Mouse (Mus musculus): Measurements from ENCODE around the gene Clec2g. TPM values are rescaled to one million over a fixed set of nuclear protein-coding genes. Genes with fewer than 3 reads are reported as not detected.
"Not testable (repeated sequence)": the region's sequence is repeated elsewhere in the genome, so short reads cannot be mapped to it uniquely, and the experiment has no call there.

Gene Clec2g
- total RNA-seq (2012; rRNA removed), result 0.22 TPM in 1 of 2 replicates, not detected in the other

DNA sequence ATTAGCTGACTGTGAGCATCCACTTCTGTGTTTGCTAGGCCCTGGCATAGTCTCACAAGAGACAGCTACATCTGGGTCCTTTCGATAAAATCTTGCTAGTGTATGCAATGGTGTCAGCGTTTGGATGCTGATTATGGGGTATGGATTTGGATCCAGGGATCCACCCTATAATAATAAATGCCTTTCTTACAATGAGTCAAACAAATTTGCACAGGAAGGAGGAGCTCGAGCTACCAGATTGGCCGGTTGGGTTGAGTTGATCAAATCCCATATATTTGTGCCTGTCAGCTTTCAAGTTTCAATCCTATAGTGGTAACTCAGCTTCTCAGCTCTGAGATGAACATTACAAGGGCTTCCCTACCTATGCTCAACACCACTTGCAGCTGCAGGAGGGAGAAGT lies at the start of gene Clec2g:
Gene Clec2g (plus strand): TSS at position 301 of the 400 bp plus-strand sequence.
- H3K4me3 ChIP-seq (ENCODE audit: insufficient read depth in 1 of 2, low read depth in 1 of 2, low read length in 2 of 2, poor library complexity in 1 of 2, severe bottlenecking in 1 of 2); DNase-seq (ENCODE audit: low read depth, low spot score); H3K36me3 ChIP-seq (ENCODE audit: control insufficient read depth, insufficient read depth, low read length, poor library complexity, severe bottlenecking); in situ Hi-C loops (cut with MboI; ENCODE audit: low sequenced_read_pairs in 2 of 2, unreplicated experiment in 2 of 2); H3K4me1 ChIP-seq (ENCODE audit: control insufficient read depth in 2 of 2, insufficient read depth in 2 of 2, low read length in 2 of 2, poor library complexity in 1 of 2); H3K9ac ChIP-seq (ENCODE audit: insufficient read depth, low read depth, low read length, poor library complexity, severe bottlenecking); H3K9me3 ChIP-seq (ENCODE audit: control insufficient read depth, insufficient read depth, low read depth, low read length); H3K27ac ChIP-seq (ENCODE audit: insufficient read depth, low read depth, low read length, poor library complexity, severe bottlenecking): not testable (repeated sequence)

DNA sequence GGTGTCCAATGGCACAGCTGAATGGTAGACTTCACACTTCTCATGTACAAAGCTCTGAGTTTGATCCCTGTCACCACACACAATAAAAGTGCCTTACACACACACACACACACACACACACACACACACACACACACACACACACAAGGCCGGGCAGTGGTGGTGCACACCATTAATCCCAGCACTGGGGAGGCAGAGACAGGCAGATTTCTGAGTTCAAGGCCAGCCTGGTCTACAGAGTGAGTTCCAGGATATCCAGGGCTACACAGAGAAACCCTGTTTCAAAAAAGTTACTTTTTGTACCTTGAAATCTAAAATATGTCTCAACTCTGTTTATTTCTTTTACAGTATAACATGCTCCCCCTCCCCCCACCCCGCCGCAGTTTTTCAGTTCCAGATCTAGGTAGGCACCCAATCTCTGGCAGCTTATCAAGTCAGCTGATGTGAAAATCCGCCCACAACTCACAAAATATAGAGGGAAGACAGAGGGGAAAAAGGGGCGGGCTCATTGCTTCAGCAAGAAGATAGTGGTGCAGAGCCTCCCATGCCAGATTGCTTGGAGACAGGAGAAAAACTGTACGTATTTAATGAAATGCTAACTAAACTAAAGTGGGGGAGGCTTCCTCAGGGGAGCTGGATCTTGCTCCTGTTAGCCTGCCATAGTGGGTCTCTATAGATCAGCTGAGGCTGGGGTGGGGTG lies 46.9 kb upstream of the Clec2g start, which contains the start of gene Clec2i:
Gene Clec2i (plus strand): TSS at position 498 of the 700 bp plus-strand sequence.
- H3K36me3 ChIP-seq (ENCODE audit: control insufficient read depth, insufficient read depth, low read length, poor library complexity, severe bottlenecking); in situ Hi-C loops (cut with MboI; ENCODE audit: low sequenced_read_pairs in 2 of 2, unreplicated experiment in 2 of 2); H3K4me3 ChIP-seq (ENCODE audit: insufficient read depth in 1 of 2, low read depth in 1 of 2, low read length in 2 of 2, poor library complexity in 1 of 2, severe bottlenecking in 1 of 2); H3K4me1 ChIP-seq (ENCODE audit: control insufficient read depth in 2 of 2, insufficient read depth in 2 of 2, low read length in 2 of 2, poor library complexity in 1 of 2); DNase-seq (ENCODE audit: low read depth, low spot score); H3K9ac ChIP-seq (ENCODE audit: insufficient read depth, low read depth, low read length, poor library complexity, severe bottlenecking); H3K27ac ChIP-seq (ENCODE audit: insufficient read depth, low read depth, low read length, poor library complexity, severe bottlenecking); H3K9me3 ChIP-seq (ENCODE audit: control insufficient read depth, insufficient read depth, low read depth, low read length): not testable (repeated sequence)

- Histone ChIP-seq H3K4me1 (ENCODE audit: control insufficient read depth in 2 of 2, insufficient read depth in 2 of 2, low read length in 2 of 2, poor library complexity in 1 of 2) (no peaks in the 10 kb centered on the region), H3K9ac (ENCODE audit: insufficient read depth, low read depth, low read length, poor library complexity, severe bottlenecking) (no peak overlapping the region), H3K4me3 (ENCODE audit: insufficient read depth in 1 of 2, low read depth in 1 of 2, low read length in 2 of 2, poor library complexity in 1 of 2, severe bottlenecking in 1 of 2) (no peak overlapping the region), H3K27ac (ENCODE audit: insufficient read depth, low read depth, low read length, poor library complexity, severe bottlenecking) (no peak overlapping the region), H3K36me3 (ENCODE audit: control insufficient read depth, insufficient read depth, low read length, poor library complexity, severe bottlenecking) (no peaks in the 10 kb centered on the region), H3K9me3 (ENCODE audit: control insufficient read depth, insufficient read depth, low read depth, low read length) (no peaks in the 10 kb centered on the region)
- no peak for TF ChIP-seq MAFK (IDR thresholded peaks at IDR 0.05; ENCODE audit: insufficient read depth, low read depth, low read length)
- TF ChIP-seq HCFC1 (IDR thresholded peaks at IDR 0.05; ENCODE audit: borderline replicate concordance, insufficient read depth, low read length), result no peak
- no peak for TF ChIP-seq CHD2 (IDR thresholded peaks at IDR 0.05; ENCODE audit: low read depth, low read length)
- DNase-seq (ENCODE audit: low read depth, low spot score), result no peak
- in situ Hi-C loops (cut with MboI; ENCODE audit: low sequenced_read_pairs in 2 of 2, unreplicated experiment in 2 of 2), result no loop called here
These were observed 45.3 kb upstream of the Clec2g start for GRCm38 (mm10) chr6:128888834-128889233.

DNA sequence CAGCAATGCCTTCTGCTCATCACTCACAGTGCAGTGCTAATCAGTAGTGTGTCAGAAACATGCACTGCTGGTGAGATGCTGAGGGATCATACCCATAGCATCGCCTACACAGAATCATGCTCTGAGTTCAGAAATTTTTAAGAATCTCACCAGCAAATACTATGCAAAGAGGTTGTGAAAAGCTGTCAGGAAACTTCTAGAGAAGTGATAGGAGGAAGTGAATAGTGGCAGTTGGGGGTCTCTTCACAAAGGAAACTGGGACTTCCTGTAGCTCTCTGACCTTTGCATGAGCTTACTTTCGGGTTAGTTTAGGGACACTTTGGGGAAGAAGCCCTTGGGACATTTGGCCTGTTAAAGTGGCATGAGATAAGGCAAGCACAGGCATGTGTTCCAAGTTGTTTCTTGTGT lies 43.2 kb upstream of the Clec2g start, which contains the start of gene BC035044:
Gene BC035044 (minus strand): TSS at position 179 of the 408 bp plus-strand sequence.
- H3K9ac ChIP-seq (ENCODE audit: insufficient read depth, low read depth, low read length, poor library complexity, severe bottlenecking), result no peak within 1 kb of the TSS
- in situ Hi-C loops (cut with MboI; ENCODE audit: low sequenced_read_pairs in 2 of 2, unreplicated experiment in 2 of 2), result no loop called here
- no peaks in the 10 kb centered on the region for H3K36me3 ChIP-seq (ENCODE audit: control insufficient read depth, insufficient read depth, low read length, poor library complexity, severe bottlenecking)
- no peak within 1 kb of the TSS for H3K27ac ChIP-seq (ENCODE audit: insufficient read depth, low read depth, low read length, poor library complexity, severe bottlenecking)
- H3K9me3 ChIP-seq (ENCODE audit: control insufficient read depth, insufficient read depth, low read depth, low read length), result no peaks in the 10 kb centered on the region
- no peak for DNase-seq (ENCODE audit: low read depth, low spot score)
- no peak for TF ChIP-seq HCFC1 (IDR thresholded peaks at IDR 0.05; ENCODE audit: borderline replicate concordance, insufficient read depth, low read length)
- TF ChIP-seq CHD2 (IDR thresholded peaks at IDR 0.05; ENCODE audit: low read depth, low read length), result no peak
- TF ChIP-seq ZNF384 (IDR thresholded peaks at IDR 0.05; ENCODE audit: low read depth, low read length), result no peak
- no peak for TF ChIP-seq MAFK (IDR thresholded peaks at IDR 0.05; ENCODE audit: insufficient read depth, low read depth, low read length)
- TF ChIP-seq ZC3H11A (IDR thresholded peaks at IDR 0.05; ENCODE audit: borderline replicate concordance, low read depth, low read length), result no peak
- no peak within 1 kb of the TSS for H3K4me3 ChIP-seq (ENCODE audit: insufficient read depth in 1 of 2, low read depth in 1 of 2, low read length in 2 of 2, poor library complexity in 1 of 2, severe bottlenecking in 1 of 2)
- no peaks in the 10 kb centered on the region for H3K4me1 ChIP-seq (ENCODE audit: control insufficient read depth in 2 of 2, insufficient read depth in 2 of 2, low read length in 2 of 2, poor library complexity in 1 of 2)

DNA sequence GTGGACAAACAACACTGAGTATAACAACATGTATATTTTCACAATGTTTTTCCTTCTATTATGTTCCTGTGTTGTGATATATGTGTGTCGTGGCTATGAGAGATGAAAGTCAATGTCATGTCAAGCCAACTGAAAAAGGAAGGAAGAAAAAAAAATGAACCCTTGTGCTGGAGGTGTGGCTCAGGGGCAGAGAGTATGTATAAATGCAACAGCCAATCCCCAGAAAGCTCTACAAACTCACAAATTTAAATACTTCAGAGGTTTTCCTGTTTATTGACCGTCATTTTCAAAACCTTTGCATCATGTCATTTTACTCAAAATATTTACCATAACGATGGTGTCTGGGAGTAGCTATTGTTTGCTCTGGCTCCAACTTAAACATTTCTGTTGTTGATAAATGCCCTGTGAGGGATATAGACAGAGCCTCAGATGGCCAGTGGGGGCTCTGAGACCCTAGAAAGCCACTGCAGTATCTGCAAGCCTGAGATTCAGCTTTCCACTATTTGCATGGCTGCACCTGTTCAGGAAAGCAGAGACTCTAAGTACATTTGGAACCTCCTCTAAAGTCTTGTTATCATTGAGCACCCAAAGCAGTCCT lies 38.7 kb upstream of the Clec2g start:
- Histone ChIP-seq H3K4me3 (ENCODE audit: insufficient read depth in 1 of 2, low read depth in 1 of 2, low read length in 2 of 2, poor library complexity in 1 of 2, severe bottlenecking in 1 of 2) (no peak overlapping the region), H3K4me1 (ENCODE audit: control insufficient read depth in 2 of 2, insufficient read depth in 2 of 2, low read length in 2 of 2, poor library complexity in 1 of 2) (no peaks in the 10 kb centered on the region), H3K27ac (ENCODE audit: insufficient read depth, low read depth, low read length, poor library complexity, severe bottlenecking) (no peak overlapping the region), H3K9me3 (ENCODE audit: control insufficient read depth, insufficient read depth, low read depth, low read length) (no peaks in the 10 kb centered on the region), H3K9ac (ENCODE audit: insufficient read depth, low read depth, low read length, poor library complexity, severe bottlenecking) (no peak overlapping the region), H3K36me3 (ENCODE audit: control insufficient read depth, insufficient read depth, low read length, poor library complexity, severe bottlenecking) (no peaks in the 10 kb centered on the region)
- TF ChIP-seq ZNF384 (IDR thresholded peaks at IDR 0.05; ENCODE audit: low read depth, low read length), result no peak
- TF ChIP-seq ZC3H11A (IDR thresholded peaks at IDR 0.05; ENCODE audit: borderline replicate concordance, low read depth, low read length), result no peak
- no peak for TF ChIP-seq HCFC1 (IDR thresholded peaks at IDR 0.05; ENCODE audit: borderline replicate concordance, insufficient read depth, low read length)
- TF ChIP-seq CHD2 (IDR thresholded peaks at IDR 0.05; ENCODE audit: low read depth, low read length), result no peak
- in situ Hi-C loops (cut with MboI; ENCODE audit: low sequenced_read_pairs in 2 of 2, unreplicated experiment in 2 of 2), result no loop called here
- DNase-seq (ENCODE audit: low read depth, low spot score), result no peak

All from ES-E14 (cell line).